Mouse (Mus musculus) myocyte (in vitro differentiated cells): ENCODE data around the gene Surf2.

Source experiments
- CEBPB ChIP-seq: IDR thresholded peaks from 2 replicates; pipeline ENCODE4 v1.6.1; 2011; ENCODE audit warnings: mild to moderate bottlenecking, moderate library complexity; ENCODE audit not compliant: poor library complexity, insufficient read depth, severe bottlenecking
- E2F4 ChIP-seq: IDR thresholded peaks from one replicate; pipeline ENCODE4 v1.6.1; 2011; ENCODE audit warnings: mild to moderate bottlenecking, control low read depth, moderate library complexity; ENCODE audit not compliant: insufficient read depth
- MAX ChIP-seq: IDR thresholded peaks from one replicate; pipeline ENCODE4 v1.6.1; 2011; ENCODE audit warnings: low read depth, mild to moderate bottlenecking, control low read depth
- MYOD1 ChIP-seq, 3 experiments: IDR thresholded peaks; one replicate each; pipeline ENCODE4 v1.6.1; 2011; ENCODE audit warnings: control low read depth in 2 of 3, low read depth in 2 of 3, mild to moderate bottlenecking in 2 of 3, moderate library complexity in 1 of 3; ENCODE audit not compliant: insufficient read length in 2 of 3, control insufficient read depth in 1 of 3
- MYOG ChIP-seq, 3 experiments: IDR thresholded peaks; one replicate each; pipeline ENCODE4 v1.6.1; 2011; ENCODE audit warnings: control low read depth in 2 of 3, low read depth in 2 of 3, mild to moderate bottlenecking in 2 of 3; ENCODE audit not compliant: insufficient read length in 2 of 3, control insufficient read depth in 1 of 3, insufficient read depth in 1 of 3
- POLR2A ChIP-seq: IDR thresholded peaks from one replicate; pipeline ENCODE4 v1.6.1; 2011; ENCODE audit warnings: low read depth, mild to moderate bottlenecking, control low read depth, moderate library complexity; ENCODE audit not compliant: insufficient read length
- POLR2AphosphoS2 ChIP-seq: IDR thresholded peaks from one replicate; pipeline ENCODE4 v1.6.1; 2011; ENCODE audit warnings: low read depth, control low read depth; ENCODE audit not compliant: insufficient read length
- TCF12 ChIP-seq: IDR thresholded peaks from one replicate; pipeline ENCODE4 v1.6.1; 2011; ENCODE audit warnings: mild to moderate bottlenecking, control low read depth; ENCODE audit not compliant: poor library complexity, insufficient read depth, severe bottlenecking
- TCF3 ChIP-seq: IDR thresholded peaks from one replicate; pipeline ENCODE4 v1.6.1; 2011; ENCODE audit warnings: low read depth, control low read depth; ENCODE audit not compliant: insufficient read length
- USF1 ChIP-seq: IDR thresholded peaks from one replicate; pipeline ENCODE4 v1.6.1; 2011; ENCODE audit warnings: low read depth, mild to moderate bottlenecking, control low read depth, moderate library complexity

DNA sequence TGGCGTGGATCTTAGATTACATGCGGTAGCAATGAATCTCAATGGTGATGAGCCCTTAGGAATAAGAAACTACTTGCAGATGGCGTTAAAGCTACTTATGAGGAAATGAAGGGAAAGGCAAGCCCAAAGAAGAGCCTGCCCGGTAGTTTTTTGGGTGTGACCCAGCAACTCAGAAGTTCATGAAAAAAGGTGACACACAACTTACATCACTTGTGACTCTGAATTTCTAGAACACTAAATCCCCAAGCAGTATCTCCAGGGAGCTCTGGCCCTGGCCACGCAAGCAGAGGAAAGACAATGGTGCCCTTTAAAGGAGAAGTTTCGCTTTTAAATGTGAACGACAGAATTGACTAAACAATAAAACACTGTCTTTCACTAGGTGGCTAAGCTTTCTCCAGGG, 12.9 kb upstream of the Surf2 start:
- no peak for TF ChIP-seq E2F4
- no peak for TF ChIP-seq POLR2A
- TF ChIP-seq MYOD1 (IDR thresholded peaks at IDR 0.05; ENCODE audit: control insufficient read depth in 1 of 3, insufficient read length in 2 of 3, low read depth in 2 of 3), result no peak
- TF ChIP-seq MAX, result no peak
- no peak for TF ChIP-seq POLR2AphosphoS2
- TF ChIP-seq CEBPB, result peak; percentile 50; the same call in 1 of the 2 replicates
- no peak for TF ChIP-seq USF1
- no peak for TF ChIP-seq TCF3
- no peak for TF ChIP-seq MYOG (IDR thresholded peaks at IDR 0.05; ENCODE audit: control insufficient read depth in 1 of 3, insufficient read depth in 1 of 3, insufficient read length in 2 of 3, low read depth in 2 of 3)
- TF ChIP-seq TCF12, result no peak
